Mouse (Mus musculus) bone marrow macrophage, adult 2 months (primary cell): ENCODE measurements at regions not wholly inside any gene's neighbourhood (a gene's known extent, or its start where the extent isn't known, plus 50 kb on each side); places are given as distances from the start of the nearest gene placed in this dataset.

Source experiments
- CTCF ChIP-seq: IDR thresholded peaks from 2 replicates; pipeline ENCODE4 v1.5.1; 2012; ENCODE audit warnings: low read depth, mild to moderate bottlenecking, low read length, moderate library complexity
- POLR2A ChIP-seq: IDR thresholded peaks from 2 replicates; pipeline ENCODE4 v1.6.1; 2012; ENCODE audit warnings: mild to moderate bottlenecking, low read depth, low read length, borderline replicate concordance

GRCm38 (mm10) chr1:185951163-185951562 lies 165.9 kb downstream of the Lyplal1 start:
- TF ChIP-seq CTCF = no peak
- no peak for TF ChIP-seq POLR2A
